Mouse (Mus musculus): Measurements from ENCODE around the gene Tesc.

- TF ChIP-seq CTCF (IDR thresholded peaks at IDR 0.05; ENCODE audit: control insufficient read depth, insufficient read depth, insufficient replicate concordance, low read depth, low read length): no peak
- no peak for TF ChIP-seq POLR2A (IDR thresholded peaks at IDR 0.05; ENCODE audit: control insufficient read depth, low read depth, low read length)
Observed at GRCm38 (mm10) chr5:118050743-118051142, 23.2 kb downstream of the Tesc start.

All from testis, adult 2 months (tissue).